Mouse (Mus musculus): ENCODE measurements around the gene Itpk1. TPM values are rescaled to one million over a fixed set of nuclear protein-coding genes. Genes with fewer than 3 reads are reported as not detected.

Gene Itpk1
- polyA plus RNA-seq, 1 experiment from 2014 or later, result 17.1 TPM

DNA sequence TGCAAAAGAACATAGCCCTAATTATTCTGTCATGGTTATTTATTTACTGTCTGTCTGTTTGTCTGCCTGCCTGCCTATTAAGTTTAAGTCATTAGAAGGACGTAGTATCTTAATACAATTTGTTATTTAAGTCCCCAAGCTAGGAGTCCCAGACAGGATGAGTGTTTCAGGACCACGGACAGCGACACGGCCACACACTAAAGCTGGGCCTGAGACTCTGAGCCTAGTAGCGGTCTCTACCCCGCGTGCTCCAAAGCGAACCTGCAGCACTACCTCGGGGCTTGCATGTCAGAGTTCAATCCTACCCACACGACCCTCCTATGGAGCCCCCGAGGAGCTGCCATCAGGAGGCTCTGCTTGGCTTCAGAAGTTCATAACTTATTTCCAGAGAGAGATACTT lies 154.2 kb downstream of the Itpk1 start:
- H3K36me3 ChIP-seq, result no peaks in the 10 kb centered on the region
- H3K4me3 ChIP-seq, result no peak overlapping the region
- H3K4me1 ChIP-seq, result peaks cover 24% of the 10 kb centered on the region
- peaks cover 15% of the 10 kb centered on the region for H3K27me3 ChIP-seq
- WGBS, result 5% methylated on average over 11 of the region's 11 CpGs
- no peak overlapping the region for H3K9ac ChIP-seq
- ATAC-seq (ENCODE audit: low FRiP score), result no peak
- no peak overlapping the region for H3K4me2 ChIP-seq (replicated peaks)
- no peaks in the 10 kb centered on the region for H3K9me3 ChIP-seq (replicated peaks)
- H3K27ac ChIP-seq, result no peak overlapping the region

DNA sequence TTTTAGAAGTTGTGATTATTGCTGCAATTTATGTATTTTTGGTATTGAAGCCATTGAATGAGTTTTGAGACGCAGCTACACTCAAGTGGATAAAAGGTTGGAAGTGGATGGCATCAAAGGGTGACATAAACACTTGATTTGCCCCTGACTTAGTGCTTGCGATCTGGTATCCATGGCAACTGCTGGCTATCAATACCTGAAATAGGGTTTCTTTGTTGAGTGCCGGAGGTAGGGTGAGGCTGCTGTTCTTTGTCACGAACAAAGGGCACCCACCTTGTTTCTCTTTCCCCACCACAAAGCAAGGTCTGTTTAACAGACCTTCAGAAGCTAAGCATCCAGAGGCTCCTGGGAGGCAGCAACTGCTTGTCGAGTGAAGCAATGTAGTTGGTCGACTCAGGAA lies 159.6 kb downstream of the Itpk1 start:
- ATAC-seq (ENCODE audit: low FRiP score), result no peak
- H3K4me3 ChIP-seq, result no peak overlapping the region
- H3K36me3 ChIP-seq, result no peaks in the 10 kb centered on the region
- no peaks in the 10 kb centered on the region for H3K27me3 ChIP-seq
- WGBS, result 67% methylated on average over 6 of the region's 6 CpGs
- no peak overlapping the region for H3K4me2 ChIP-seq (replicated peaks)
- no peaks in the 10 kb centered on the region for H3K4me1 ChIP-seq
- no peak overlapping the region for H3K27ac ChIP-seq
- no peak overlapping the region for H3K9ac ChIP-seq
- H3K9me3 ChIP-seq (replicated peaks), result no peaks in the 10 kb centered on the region

GRCm38 (mm10) chr12:102541168-102541567 lies 163.6 kb downstream of the Itpk1 start:
- Histone ChIP-seq H3K4me3 (no peak overlapping the region), H3K27ac (no peak overlapping the region), H3K9me3 (replicated peaks) (no peaks in the 10 kb centered on the region), H3K9ac (no peak overlapping the region), H3K36me3 (no peaks in the 10 kb centered on the region), H3K4me1 (no peaks in the 10 kb centered on the region), H3K4me2 (replicated peaks) (no peak overlapping the region), H3K27me3 (no peaks in the 10 kb centered on the region)
- ATAC-seq (ENCODE audit: low FRiP score), result no peak
- 94% methylated on average over 7 of the region's 7 CpGs for WGBS

- ATAC-seq (ENCODE audit: low FRiP score), result no peak
- H3K4me1 ChIP-seq, result no peaks in the 10 kb centered on the region
- no peaks in the 10 kb centered on the region for H3K36me3 ChIP-seq
- WGBS, result 76% methylated on average over 8 of the region's 8 CpGs
- no peak overlapping the region for H3K4me3 ChIP-seq
- H3K9me3 ChIP-seq (replicated peaks), result no peaks in the 10 kb centered on the region
- H3K9ac ChIP-seq, result no peak overlapping the region
- no peak overlapping the region for H3K4me2 ChIP-seq (replicated peaks)
- H3K27ac ChIP-seq, result no peak overlapping the region
- H3K27me3 ChIP-seq, result no peaks in the 10 kb centered on the region
Observed at GRCm38 (mm10) chr12:102540278-102540677, 164.5 kb downstream of the Itpk1 start.

- no peak overlapping the region for H3K9ac ChIP-seq
- H3K9me3 ChIP-seq (replicated peaks), result no peaks in the 10 kb centered on the region
- H3K4me3 ChIP-seq, result no peak overlapping the region
- H3K4me2 ChIP-seq (replicated peaks), result no peak overlapping the region
- no peaks in the 10 kb centered on the region for H3K36me3 ChIP-seq
- no peak overlapping the region for H3K27ac ChIP-seq
- ATAC-seq (ENCODE audit: low FRiP score), result no peak
- H3K27me3 ChIP-seq, result no peaks in the 10 kb centered on the region
- WGBS, result 50% methylated on average over 1 of the region's 1 CpGs
- 0 out of 2 replicates have a peak, but pooled peaks cover 2% of the 10 kb centered on the region for H3K4me1 ChIP-seq
Observed at GRCm38 (mm10) chr12:102535796-102536195, 168.9 kb downstream of the Itpk1 start.

DNA sequence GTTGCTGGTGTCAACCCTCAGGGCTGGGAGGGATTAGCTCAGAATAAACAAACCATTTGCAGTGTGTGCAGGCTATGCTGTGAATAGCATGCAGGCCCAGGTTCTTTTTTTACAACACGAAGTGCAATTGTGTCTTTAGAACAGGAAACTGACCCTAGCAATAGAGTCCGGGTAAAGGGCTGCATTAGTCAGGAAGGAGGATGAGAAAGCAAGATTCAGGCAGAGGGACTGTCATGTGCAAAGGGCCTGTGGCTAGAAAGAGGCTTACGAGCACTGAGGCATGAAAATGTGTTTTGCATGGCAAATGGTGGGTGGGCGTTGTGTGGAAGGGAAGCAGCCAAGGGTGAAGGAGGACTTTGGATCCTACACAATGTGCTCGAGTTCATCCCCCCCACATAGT lies 176.7 kb downstream of the Itpk1 start:
- no peaks in the 10 kb centered on the region for H3K27me3 ChIP-seq
- H3K4me1 ChIP-seq, result 0 out of 2 replicates have a peak, but pooled peaks cover 2% of the 10 kb centered on the region
- H3K9ac ChIP-seq, result no peak overlapping the region
- H3K9me3 ChIP-seq (replicated peaks), result no peaks in the 10 kb centered on the region
- 75% methylated on average over 5 of the region's 5 CpGs for WGBS
- no peak overlapping the region for H3K4me3 ChIP-seq
- H3K4me2 ChIP-seq (replicated peaks), result no peak overlapping the region
- H3K27ac ChIP-seq, result no peak overlapping the region
- no peak for ATAC-seq (ENCODE audit: low FRiP score)
- H3K36me3 ChIP-seq, result no peaks in the 10 kb centered on the region

DNA sequence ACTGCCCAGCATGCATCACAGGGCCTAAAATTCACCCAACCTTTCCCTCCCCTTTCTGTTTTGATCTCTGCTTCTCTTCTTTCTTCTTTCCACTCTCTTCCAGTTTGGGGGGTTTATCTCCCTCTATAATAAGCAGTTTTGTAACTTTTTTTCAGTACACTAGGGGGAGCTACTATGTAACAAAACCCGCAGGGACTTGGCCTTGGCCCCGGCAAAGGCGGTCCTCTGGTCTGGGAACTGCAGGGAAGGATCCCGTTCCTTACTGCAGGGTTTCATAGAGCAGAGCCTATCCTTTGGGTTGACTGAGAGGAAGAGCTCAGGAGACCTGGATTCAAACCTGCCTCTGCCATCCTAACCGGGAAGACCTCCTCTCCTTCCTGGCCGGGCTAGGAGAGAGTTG lies 180.0 kb downstream of the Itpk1 start:
- Histone ChIP-seq H3K27ac (no peak overlapping the region), H3K4me1 (peaks cover 5% of the 10 kb centered on the region; the same call in 1 of the 2 replicates), H3K4me2 (replicated peaks) (no peak overlapping the region), H3K4me3 (no peak overlapping the region), H3K27me3 (no peaks in the 10 kb centered on the region), H3K9me3 (replicated peaks) (no peaks in the 10 kb centered on the region), H3K36me3 (no peaks in the 10 kb centered on the region), H3K9ac (no peak overlapping the region)
- 27% methylated on average over 6 of the region's 6 CpGs for WGBS
- no peak for ATAC-seq (ENCODE audit: low FRiP score)

GRCm38 (mm10) chr12:102524216-102524615 lies 180.5 kb downstream of the Itpk1 start:
- Histone ChIP-seq H3K4me1 (peaks cover 5% of the 10 kb centered on the region; the same call in 1 of the 2 replicates), H3K4me2 (replicated peaks) (no peak overlapping the region), H3K27me3 (no peaks in the 10 kb centered on the region), H3K27ac (no peak overlapping the region), H3K9me3 (replicated peaks) (no peaks in the 10 kb centered on the region), H3K9ac (no peak overlapping the region), H3K36me3 (no peaks in the 10 kb centered on the region), H3K4me3 (no peak overlapping the region)
- WGBS, result 69% methylated on average over 3 of the region's 3 CpGs
- no peak for ATAC-seq (ENCODE audit: low FRiP score)

DNA sequence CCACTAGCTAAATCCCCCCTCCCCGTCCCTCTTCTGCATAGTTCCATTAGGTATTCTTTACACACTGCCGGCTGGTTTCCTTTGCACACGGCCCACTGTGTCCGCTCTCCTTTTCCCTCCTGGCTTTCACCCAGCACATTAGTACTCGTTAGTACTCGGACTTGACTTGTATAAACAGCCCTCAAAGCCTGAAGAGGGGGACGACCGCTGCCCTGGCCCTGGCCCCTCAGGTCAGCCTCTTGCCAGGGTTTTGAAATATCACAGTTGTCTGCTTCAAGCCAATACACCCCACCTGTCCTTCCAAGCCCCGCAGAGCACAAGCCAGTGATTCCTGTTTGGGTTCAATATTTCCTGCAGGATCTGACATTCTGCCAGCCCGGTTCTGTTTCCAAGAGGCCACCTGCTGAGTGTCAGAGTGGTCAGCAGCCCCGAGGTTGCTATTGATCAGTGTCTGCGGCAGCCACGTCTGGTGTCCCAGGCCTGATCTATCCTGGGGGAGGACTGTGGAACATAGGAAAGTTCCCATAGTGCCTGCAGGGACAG lies 182.9 kb downstream of the Itpk1 start:
- H3K36me3 ChIP-seq, result no peaks in the 10 kb centered on the region
- 44% methylated on average over 13 of the region's 13 CpGs for WGBS
- no peak overlapping the region for H3K4me3 ChIP-seq
- no peak overlapping the region; the same call in 1 of the 2 replicates for H3K9ac ChIP-seq
- H3K4me1 ChIP-seq, result peaks cover 5% of the 10 kb centered on the region; the same call in 1 of the 2 replicates
- no peak overlapping the region for H3K27ac ChIP-seq
- H3K4me2 ChIP-seq (replicated peaks), result no peak overlapping the region
- H3K9me3 ChIP-seq (replicated peaks), result no peaks in the 10 kb centered on the region
- no peak for ATAC-seq (ENCODE audit: low FRiP score)
- no peaks in the 10 kb centered on the region for H3K27me3 ChIP-seq

DNA sequence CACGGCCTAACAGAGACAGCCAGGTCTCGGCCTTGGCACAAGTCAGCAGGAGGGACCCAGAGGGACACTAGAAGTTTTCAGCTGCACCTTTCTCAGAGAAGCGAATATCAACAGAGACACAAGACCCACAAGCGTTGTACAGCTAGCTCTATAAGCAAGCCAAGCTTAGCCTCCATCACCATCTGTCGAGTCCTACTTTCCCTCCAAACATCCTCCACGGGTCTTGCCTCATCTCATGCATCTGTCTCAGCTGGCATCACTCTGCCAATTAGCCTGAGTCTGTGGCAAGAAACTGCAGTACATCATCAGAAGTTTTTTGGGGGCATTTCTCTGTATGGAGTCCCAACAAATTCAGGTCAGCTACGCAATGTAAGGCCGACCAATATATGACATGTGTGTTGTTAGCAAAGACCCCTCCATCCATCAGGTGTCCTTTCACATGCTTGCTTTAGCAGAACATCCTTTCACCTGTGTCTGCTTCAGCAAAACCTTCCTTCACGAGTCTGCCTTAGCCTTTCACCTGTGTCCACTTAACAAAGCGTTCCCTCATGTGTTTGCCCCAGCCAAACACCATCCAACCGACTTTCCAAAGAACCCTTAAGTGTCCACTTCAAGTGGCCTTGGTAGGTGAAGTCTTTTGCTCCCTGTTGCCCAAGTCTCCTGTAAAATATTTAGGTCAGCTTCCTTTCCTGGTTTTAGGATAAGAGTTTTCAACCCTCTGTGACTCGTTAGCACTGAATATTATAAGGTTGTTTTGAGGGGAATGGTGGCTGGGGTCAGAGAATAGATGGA lies 184.6 kb downstream of the Itpk1 start:
- WGBS, result 88% methylated on average over 12 of the region's 12 CpGs

More for the DNA sequence above, 184.6 kb downstream of the Itpk1 start:
- no peak for ATAC-seq (ENCODE audit: low FRiP score)
- Histone ChIP-seq H3K36me3 (no peaks in the 10 kb centered on the region), H3K9me3 (replicated peaks) (no peaks in the 10 kb centered on the region), H3K9ac (no peak overlapping the region), H3K4me1 (peaks cover 5% of the 10 kb centered on the region; the same call in 1 of the 2 replicates), H3K4me2 (replicated peaks) (no peak overlapping the region), H3K4me3 (no peak overlapping the region), H3K27ac (no peak overlapping the region), H3K27me3 (no peaks in the 10 kb centered on the region)

Measured in hindbrain, embryonic 12.5 days (tissue).